Mouse (Mus musculus) frontal cortex, postnatal 14 days (tissue): ENCODE results near the gene Aifm1.
"Not testable (repeated sequence)": the region's sequence is repeated elsewhere in the genome, so short reads cannot be mapped to it uniquely, and the experiment has no call there.

Experiments
- DNase-seq, 2 experiments: peaks; one replicate each; pipeline ENCODE4 v3.0.0; 2022; ENCODE audit warnings: low spot score in 2 of 2

The Aifm1 gene

GRCm38 (mm10) chrX:48460496-48460895, 52.9 kb downstream of the Aifm1 start:
- no peak for DNase-seq

GRCm38 (mm10) chrX:48456956-48457355, 56.4 kb downstream of the Aifm1 start:
- no peak for DNase-seq

GRCm38 (mm10) chrX:48455018-48455417, 58.3 kb downstream of the Aifm1 start:
- DNase-seq: no peak

- no peak for DNase-seq
These were observed 58.9 kb downstream of the Aifm1 start for GRCm38 (mm10) chrX:48454495-48454878.

- DNase-seq: no peak
These were observed 59.4 kb downstream of the Aifm1 start for GRCm38 (mm10) chrX:48453736-48454494.

GRCm38 (mm10) chrX:48452931-48453673, 60.3 kb downstream of the Aifm1 start:
- DNase-seq: no peak

GRCm38 (mm10) chrX:48452231-48452890, 61.0 kb downstream of the Aifm1 start:
- DNase-seq: no peak

- DNase-seq: no peak
These were observed 63.7 kb downstream of the Aifm1 start for GRCm38 (mm10) chrX:48449646-48450045.

- no peak for DNase-seq
These were observed 68.7 kb downstream of the Aifm1 start for GRCm38 (mm10) chrX:48444677-48445076.

- no peak for DNase-seq
These were observed 71.4 kb downstream of the Aifm1 start for GRCm38 (mm10) chrX:48441954-48442353.

- no peak for DNase-seq
These were observed 71.8 kb downstream of the Aifm1 start for GRCm38 (mm10) chrX:48441548-48441947.

GRCm38 (mm10) chrX:48439036-48439435, 74.3 kb downstream of the Aifm1 start:
- no peak for DNase-seq

GRCm38 (mm10) chrX:48436082-48436481, 77.3 kb downstream of the Aifm1 start:
- not testable (repeated sequence) for DNase-seq

- no peak for DNase-seq
These were observed 77.9 kb downstream of the Aifm1 start for GRCm38 (mm10) chrX:48435477-48435900.

- DNase-seq: no peak
These were observed 79.1 kb downstream of the Aifm1 start for GRCm38 (mm10) chrX:48434251-48434650.

- no peak for DNase-seq
These were observed 79.8 kb downstream of the Aifm1 start for GRCm38 (mm10) chrX:48433527-48433899.

GRCm38 (mm10) chrX:48432599-48433526, 80.5 kb downstream of the Aifm1 start:
- no peak for DNase-seq

GRCm38 (mm10) chrX:48429538-48429937, 83.8 kb downstream of the Aifm1 start:
- DNase-seq: no peak

- no peak for DNase-seq
These were observed 84.3 kb downstream of the Aifm1 start for GRCm38 (mm10) chrX:48429100-48429499.

GRCm38 (mm10) chrX:48428642-48429041, 84.7 kb downstream of the Aifm1 start:
- DNase-seq: no peak

GRCm38 (mm10) chrX:48428241-48428640, 85.1 kb downstream of the Aifm1 start:
- no peak for DNase-seq

GRCm38 (mm10) chrX:48425280-48425679, 88.1 kb downstream of the Aifm1 start:
- no peak for DNase-seq
